Mouse (Mus musculus) limb, embryonic 12.5 days (tissue): Measurements from ENCODE around the gene Tnk1. TPM values are rescaled to one million over a fixed set of nuclear protein-coding genes. Genes with fewer than 3 reads are reported as not detected.
"Not testable (repeated sequence)": the region's sequence is repeated elsewhere in the genome, so short reads cannot be mapped to it uniquely, and the experiment has no call there.

Source experiments
- ATAC-seq: fragments of 200-750 bp; cut with Nextera tagmentation; 2 replicates; pipeline ENCODE4 v1.8.0; 2017; ENCODE audit warnings: low read depth, moderate TSS enrichment; ENCODE audit not compliant: insufficient number of reproducible peaks, insufficient read depth, low FRiP score, low TSS enrichment
- H3K27ac ChIP-seq: fragments of 300-500 bp; sonication (generic); 2 replicates; pipeline ENCODE4 v1.5.1; 2016; ENCODE audit warnings: mild to moderate bottlenecking, moderate library complexity
- H3K27me3 ChIP-seq: fragments of 300-500 bp; sonication (generic); 2 replicates; pipeline ENCODE4 v1.6.1; 2016; ENCODE audit warnings: mild to moderate bottlenecking, moderate library complexity
- H3K36me3 ChIP-seq: fragments of 300-500 bp; sonication (generic); 2 replicates; pipeline ENCODE4 v1.6.1; 2016; ENCODE audit warnings: mild to moderate bottlenecking, moderate library complexity
- H3K4me1 ChIP-seq: fragments of 300-500 bp; sonication (generic); replicated peaks from 2 replicates; pipeline ENCODE4 v1.6.1; 2016
- H3K4me2 ChIP-seq: fragments of 300-500 bp; sonication (generic); 2 replicates; pipeline ENCODE4 v1.6.1; 2016; ENCODE audit warnings: mild to moderate bottlenecking, moderate library complexity
- H3K4me3 ChIP-seq: fragments of 300-500 bp; sonication (generic); replicated peaks from 2 replicates; pipeline ENCODE4 v1.5.1; 2016; ENCODE audit warnings: mild to moderate bottlenecking
- H3K9ac ChIP-seq: fragments of 300-500 bp; sonication (generic); replicated peaks from 2 replicates; pipeline ENCODE4 v1.6.1; 2016; ENCODE audit warnings: mild to moderate bottlenecking, moderate library complexity
- H3K9me3 ChIP-seq: fragments of 300-500 bp; sonication (generic); 2 replicates; pipeline ENCODE4 v1.6.1; 2016; ENCODE audit warnings: mild to moderate bottlenecking, moderate library complexity
- WGBS: fragments of 180-500 bp; shearing (Covaris S2); methylation state at CpG from one replicate; pipeline ENCODE4 v1.1.7; 2016; 5-methylcytosine and 5-hydroxymethylcytosine counted together
- polyA plus RNA-seq: library from polyadenylated mRNA; unstranded; fragments of >200 nt; fragmentation: Nextera tagmentation; extraction: Ambion mirVana; gene quantifications from 2 replicates; pipeline ENCODE4 v1.2.1, GENCODE M21; 2016

Tnk1 gene
- polyA plus RNA-seq, 1 experiment from 2014 or later: 2.3 TPM

GRCm38 (mm10) chr11:69878399-69878798, 19.9 kb upstream of the Tnk1 start:
- Histone ChIP-seq H3K9ac (no peak overlapping the region), H3K4me1 (peaks cover 43% of the 10 kb centered on the region), H3K27ac (no peak overlapping the region), H3K4me2 (no peak overlapping the region), H3K36me3 (no peaks in the 10 kb centered on the region), H3K27me3 (no peaks in the 10 kb centered on the region), H3K9me3 (no peaks in the 10 kb centered on the region), H3K4me3 (no peak overlapping the region)
- no peak for ATAC-seq
- 89% methylated on average over 3 of the region's 3 CpGs for WGBS

- Histone ChIP-seq H3K9ac (no peak within 1 kb of the TSS), H3K27ac (peak within 1 kb of the TSS; percentile 31; the same call in 1 of the 2 replicates)
Observed at GRCm38 (mm10) chr11:69877878-69878277, 19.3 kb upstream of the Tnk1 start, which contains the start of gene Tmem95. Tmem95 (minus strand) TSS chr11:69878018.

GRCm38 (mm10) chr11:69876867-69877266, 18.3 kb upstream of the Tnk1 start:
- H3K4me3 ChIP-seq: peak overlapping the region; percentile 11; the same call in 1 of the 2 replicates
- no peaks in the 10 kb centered on the region for H3K36me3 ChIP-seq
- 3% methylated on average over 12 of the region's 12 CpGs for WGBS
- peak overlapping the region; percentile 47 for H3K4me2 ChIP-seq
- no peaks in the 10 kb centered on the region for H3K27me3 ChIP-seq
- H3K27ac ChIP-seq: peak overlapping the region; percentile 31; the same call in 1 of the 2 replicates
- peaks cover 42% of the 10 kb centered on the region for H3K4me1 ChIP-seq
- no peak for ATAC-seq
- no peak overlapping the region for H3K9ac ChIP-seq
- H3K9me3 ChIP-seq: no peaks in the 10 kb centered on the region

More at GRCm38 (mm10) chr11:69877878-69878277, 19.3 kb upstream of the Tnk1 start, which contains the start of gene Tmem95:
- peak within 1 kb of the TSS; percentile 11; the same call in 1 of the 2 replicates for H3K4me3 ChIP-seq
- H3K4me1 ChIP-seq: peaks cover 43% of the 10 kb centered on the region
- 89% methylated on average over 11 of the region's 11 CpGs for WGBS
- no peak for ATAC-seq
- H3K4me2 ChIP-seq: peak within 1 kb of the TSS; percentile 47
- no peaks in the 10 kb centered on the region for H3K36me3 ChIP-seq
- H3K27me3 ChIP-seq: no peaks in the 10 kb centered on the region
- no peaks in the 10 kb centered on the region for H3K9me3 ChIP-seq

GRCm38 (mm10) chr11:69876186-69876585, 17.7 kb upstream of the Tnk1 start:
- H3K4me2 ChIP-seq: no peak overlapping the region
- 70% methylated on average over 7 of the region's 7 CpGs for WGBS
- H3K9me3 ChIP-seq: no peaks in the 10 kb centered on the region
- no peak for ATAC-seq
- H3K4me3 ChIP-seq: no peak overlapping the region
- peaks cover 35% of the 10 kb centered on the region for H3K4me1 ChIP-seq
- H3K9ac ChIP-seq: no peak overlapping the region
- no peaks in the 10 kb centered on the region for H3K27me3 ChIP-seq
- peak overlapping the region; percentile 30; the same call in 1 of the 2 replicates for H3K27ac ChIP-seq
- H3K36me3 ChIP-seq: no peaks in the 10 kb centered on the region

GRCm38 (mm10) chr11:69872451-69872850, 13.9 kb upstream of the Tnk1 start:
- 74% methylated on average over 4 of the region's 4 CpGs for WGBS
- no peak overlapping the region for H3K27ac ChIP-seq
- no peaks in the 10 kb centered on the region for H3K36me3 ChIP-seq
- no peak overlapping the region for H3K9ac ChIP-seq
- no peak overlapping the region for H3K4me2 ChIP-seq
- no peaks in the 10 kb centered on the region for H3K9me3 ChIP-seq
- 0 out of 2 replicates have a peak, but pooled peaks cover 2% of the 10 kb centered on the region for H3K27me3 ChIP-seq
- H3K4me1 ChIP-seq: peaks cover 16% of the 10 kb centered on the region; the same call in 1 of the 2 replicates
- H3K4me3 ChIP-seq: no peak overlapping the region
- ATAC-seq: no peak

- no peak for ATAC-seq
- Histone ChIP-seq H3K4me3 (no peak overlapping the region), H3K27ac (no peak overlapping the region), H3K4me1 (peaks cover 10% of the 10 kb centered on the region; the same call in 1 of the 2 replicates), H3K4me2 (no peak overlapping the region), H3K9me3 (no peaks in the 10 kb centered on the region), H3K36me3 (no peaks in the 10 kb centered on the region), H3K27me3 (0 out of 2 replicates have a peak, but pooled peaks cover 4% of the 10 kb centered on the region), H3K9ac (no peak overlapping the region)
- WGBS: 86% methylated on average over 7 of the region's 7 CpGs
Observed at GRCm38 (mm10) chr11:69871822-69872221, 13.3 kb upstream of the Tnk1 start.

GRCm38 (mm10) chr11:69870289-69871069, 11.9 kb upstream of the Tnk1 start:
- H3K36me3 ChIP-seq: no peaks in the 10 kb centered on the region
- H3K4me2 ChIP-seq: no peak overlapping the region
- H3K9me3 ChIP-seq: no peaks in the 10 kb centered on the region
- no peak for ATAC-seq
- 88% methylated on average over 2 of the region's 2 CpGs for WGBS
- H3K4me3 ChIP-seq: no peak overlapping the region
- no peak overlapping the region for H3K9ac ChIP-seq
- 0 out of 2 replicates have a peak, but pooled peaks cover 4% of the 10 kb centered on the region for H3K27me3 ChIP-seq
- H3K4me1 ChIP-seq: 0 out of 2 replicates have a peak, but pooled peaks cover 4% of the 10 kb centered on the region
- H3K27ac ChIP-seq: no peak overlapping the region

- 70% methylated on average over 9 of the region's 9 CpGs for WGBS
- Histone ChIP-seq H3K9me3 (no peaks in the 10 kb centered on the region), H3K9ac (no peak overlapping the region), H3K4me3 (no peak overlapping the region), H3K4me1 (0 out of 2 replicates have a peak, but pooled peaks cover 4% of the 10 kb centered on the region), H3K27me3 (peaks cover 7% of the 10 kb centered on the region; the same call in 1 of the 2 replicates), H3K4me2 (no peak overlapping the region), H3K36me3 (no peaks in the 10 kb centered on the region), H3K27ac (no peak overlapping the region)
- ATAC-seq: no peak
Observed at GRCm38 (mm10) chr11:69867335-69867734, 8.8 kb upstream of the Tnk1 start.

GRCm38 (mm10) chr11:69865561-69865960, 7.0 kb upstream of the Tnk1 start:
- no peak for ATAC-seq
- Histone ChIP-seq H3K4me1 (0 out of 2 replicates have a peak, but pooled peaks cover 4% of the 10 kb centered on the region), H3K36me3 (no peaks in the 10 kb centered on the region), H3K9me3 (no peaks in the 10 kb centered on the region), H3K27me3 (peaks cover 11% of the 10 kb centered on the region), H3K4me2 (no peak overlapping the region), H3K9ac (no peak overlapping the region), H3K27ac (no peak overlapping the region), H3K4me3 (no peak overlapping the region)
- WGBS: 78% methylated on average over 9 of the region's 9 CpGs

GRCm38 (mm10) chr11:69864138-69864860, 5.8 kb upstream of the Tnk1 start:
- peaks cover 19% of the 10 kb centered on the region for H3K27me3 ChIP-seq
- H3K4me1 ChIP-seq: no peaks in the 10 kb centered on the region
- H3K27ac ChIP-seq: no peak overlapping the region
- H3K4me2 ChIP-seq: no peak overlapping the region
- no peak for ATAC-seq
- H3K9me3 ChIP-seq: no peaks in the 10 kb centered on the region
- H3K4me3 ChIP-seq: no peak overlapping the region
- H3K9ac ChIP-seq: no peak overlapping the region
- WGBS: 61% methylated on average over 8 of the region's 8 CpGs
- no peaks in the 10 kb centered on the region for H3K36me3 ChIP-seq

GRCm38 (mm10) chr11:69863729-69864128, 5.2 kb upstream of the Tnk1 start:
- H3K4me1 ChIP-seq, H3K4me3 ChIP-seq, ATAC-seq, H3K36me3 ChIP-seq, H3K9ac ChIP-seq, H3K9me3 ChIP-seq, H3K4me2 ChIP-seq, H3K27ac ChIP-seq: not testable (repeated sequence)
- H3K27me3 ChIP-seq: peaks cover 24% of the 10 kb centered on the region
- WGBS: 81% methylated on average over 3 of the region's 3 CpGs
